Mouse (Mus musculus) bone marrow, adult 2 months (tissue): Measurements from ENCODE around the gene Met. TPM values are rescaled to one million over a fixed set of nuclear protein-coding genes. Genes with fewer than 3 reads are reported as not detected.

Source experiments
- H3K27ac ChIP-seq: fragments of 200-500 bp; 2 replicates; pipeline ENCODE4 v1.5.1; 2012; ENCODE audit warnings: low read depth, mild to moderate bottlenecking, control low read depth, inconsistent platforms, low read length; ENCODE audit not compliant: control insufficient read depth, poor library complexity, insufficient read depth
- H3K4me1 ChIP-seq: fragments of 200-500 bp; 2 replicates; pipeline ENCODE4 v1.6.1; 2011; ENCODE audit warnings: low read length; ENCODE audit not compliant: control insufficient read depth, insufficient read depth
- H3K4me3 ChIP-seq: fragments of 200-500 bp; replicated peaks from 2 replicates; pipeline ENCODE3; 2011; ENCODE audit warnings: mild to moderate bottlenecking, low read depth, low read length, control low read depth; ENCODE audit not compliant: control insufficient read depth
- CTCF ChIP-seq: fragments of 200-500 bp; IDR thresholded peaks from 2 replicates; pipeline ENCODE4 v1.5.1; 2011; ENCODE audit warnings: low read length, control low read depth; ENCODE audit not compliant: control insufficient read depth, insufficient read depth
- POLR2A ChIP-seq: fragments of 200-500 bp; IDR thresholded peaks from 2 replicates; pipeline ENCODE4 v1.6.1; 2011; ENCODE audit warnings: low read depth, mild to moderate bottlenecking, control low read depth, low read length, borderline replicate concordance; ENCODE audit not compliant: control insufficient read depth
- WGBS: fragments of 180-500 bp; shearing (Covaris S2); methylation state at CpG from one replicate; pipeline ENCODE4 v1.1.7; 2018; 5-methylcytosine and 5-hydroxymethylcytosine counted together
- polyA plus RNA-seq: library from polyadenylated mRNA; stranded (reverse); fragments of >200 nt; gene quantifications from 2 replicates; pipeline ENCODE4 v1.2.4, GENCODE M21; 2011; ENCODE audit warnings: low replicate concordance; ENCODE audit not compliant: missing spikeins, insufficient read depth, insufficient read length

Gene Met
- polyA plus RNA-seq, 1 experiment: 5.3 TPM

DNA sequence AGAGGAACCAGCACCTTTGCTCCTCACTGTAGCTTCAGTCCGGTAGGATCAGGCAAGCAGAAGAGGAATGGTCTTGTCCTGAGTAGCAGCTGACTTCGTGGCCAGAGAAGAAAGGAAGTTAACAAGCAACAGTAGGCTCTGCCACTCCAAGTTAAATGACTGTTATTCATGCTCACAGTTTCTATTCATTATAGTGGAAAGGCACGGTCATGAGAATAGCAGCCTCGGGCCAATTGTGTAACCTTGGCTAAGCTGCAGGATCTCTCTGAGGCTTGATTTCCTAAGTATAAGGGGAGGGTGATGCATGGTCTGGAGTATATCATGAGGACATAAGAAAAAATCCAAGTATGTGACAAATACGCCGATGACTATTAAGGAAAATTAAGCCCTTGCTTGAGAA, 4.0 kb upstream of the Met start:
- H3K4me3 ChIP-seq: no peak overlapping the region
- H3K27ac ChIP-seq: no peak overlapping the region
- WGBS: 50% methylated on average over 6 of the region's 6 CpGs
- no peak for TF ChIP-seq CTCF
- no peak for TF ChIP-seq POLR2A
- no peaks in the 10 kb centered on the region for H3K4me1 ChIP-seq

DNA sequence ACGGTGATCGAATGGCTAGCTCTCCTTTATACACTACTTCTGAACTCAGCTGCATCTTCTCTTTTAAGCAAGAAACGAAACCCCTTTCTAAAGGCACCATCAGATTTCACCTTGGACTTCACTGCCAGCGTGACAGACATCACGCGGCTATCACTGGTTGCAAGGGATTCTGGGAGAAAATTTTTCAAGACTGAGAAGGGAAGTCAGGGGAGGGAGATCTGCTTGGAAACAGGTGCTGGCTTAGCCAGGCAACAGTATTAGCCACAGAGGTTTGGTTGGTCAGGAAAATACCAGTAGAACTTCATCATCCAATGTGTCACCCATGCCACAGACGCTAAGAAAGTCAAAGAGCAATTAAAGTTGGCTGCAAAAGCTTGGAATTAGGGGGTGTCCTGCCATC, 2.2 kb upstream of the Met start:
- Histone ChIP-seq H3K27ac (no peak overlapping the region), H3K4me1 (no peaks in the 10 kb centered on the region), H3K4me3 (no peak overlapping the region)
- WGBS: 67% methylated on average over 7 of the region's 7 CpGs
- TF ChIP-seq CTCF: no peak
- no peak for TF ChIP-seq POLR2A

DNA sequence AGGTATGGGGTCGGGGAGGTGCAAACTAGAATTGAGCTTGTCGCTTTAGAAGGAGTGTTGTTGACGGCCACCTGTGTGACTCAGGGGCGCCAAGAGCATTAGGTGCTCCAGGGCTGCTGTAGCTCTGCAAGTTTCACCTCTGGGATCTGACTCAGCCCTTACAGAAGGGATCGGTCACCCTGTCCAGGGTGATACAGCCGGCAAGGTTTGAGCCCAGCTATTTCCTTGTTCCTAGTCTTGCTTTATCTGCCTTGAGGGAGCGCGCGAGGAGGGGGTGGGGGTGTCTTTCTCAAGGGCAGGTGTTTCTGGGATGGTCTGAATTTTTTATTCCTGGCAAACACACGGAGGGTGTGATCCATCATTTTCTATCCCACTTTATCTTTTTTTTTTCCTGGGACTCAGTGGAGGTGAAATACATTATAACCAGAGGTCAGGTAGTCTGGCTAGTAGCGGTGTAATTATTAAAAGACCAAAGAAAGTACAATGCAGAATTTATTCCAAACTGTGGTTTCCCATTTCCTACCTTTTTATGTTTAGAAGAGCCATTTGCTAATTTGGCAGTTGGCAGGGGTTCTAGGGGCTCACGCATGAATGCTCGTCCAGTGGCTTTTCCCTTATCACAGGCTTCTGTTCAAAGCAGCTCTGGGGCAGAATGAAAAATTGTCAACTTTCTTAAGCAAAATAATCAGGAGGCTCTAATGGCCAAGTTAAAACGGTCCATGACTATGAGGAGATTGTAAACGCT, 853 bp downstream of the Met start:
- TF ChIP-seq CTCF: no peak
- no peak for TF ChIP-seq POLR2A
- WGBS: 20% methylated on average over 15 of the region's 15 CpGs
- H3K4me1 ChIP-seq: no peaks in the 10 kb centered on the region; the same call in 1 of the 2 replicates
- peak overlapping the region; percentile 27; the same call in 1 of the 2 replicates for H3K27ac ChIP-seq
- peak overlapping the region; percentile 41 for H3K4me3 ChIP-seq

DNA sequence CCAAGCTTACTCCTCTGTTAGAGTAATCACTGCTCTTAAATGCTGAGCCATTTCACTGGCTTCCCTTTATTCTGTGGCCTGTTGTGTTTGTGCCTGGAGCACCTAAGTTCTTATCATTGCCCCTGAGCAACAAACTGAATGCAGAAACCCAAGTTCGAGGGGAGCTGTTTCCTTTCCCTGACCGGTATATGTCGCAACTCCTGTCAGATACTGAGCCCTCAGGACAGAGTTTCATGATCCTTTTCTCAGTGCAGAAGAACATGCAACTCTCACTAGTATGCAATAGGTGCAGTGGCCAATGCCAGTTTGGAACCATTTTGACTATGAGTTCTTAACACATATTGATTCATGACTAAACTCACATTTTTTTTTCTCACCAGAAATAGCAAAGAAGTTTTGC, 2.9 kb downstream of the Met start:
- H3K4me1 ChIP-seq: no peaks in the 10 kb centered on the region; the same call in 1 of the 2 replicates
- no peak overlapping the region for H3K27ac ChIP-seq
- no peak overlapping the region for H3K4me3 ChIP-seq
- TF ChIP-seq POLR2A (no peak), CTCF (no peak)
- 26% methylated on average over 3 of the region's 3 CpGs for WGBS

DNA sequence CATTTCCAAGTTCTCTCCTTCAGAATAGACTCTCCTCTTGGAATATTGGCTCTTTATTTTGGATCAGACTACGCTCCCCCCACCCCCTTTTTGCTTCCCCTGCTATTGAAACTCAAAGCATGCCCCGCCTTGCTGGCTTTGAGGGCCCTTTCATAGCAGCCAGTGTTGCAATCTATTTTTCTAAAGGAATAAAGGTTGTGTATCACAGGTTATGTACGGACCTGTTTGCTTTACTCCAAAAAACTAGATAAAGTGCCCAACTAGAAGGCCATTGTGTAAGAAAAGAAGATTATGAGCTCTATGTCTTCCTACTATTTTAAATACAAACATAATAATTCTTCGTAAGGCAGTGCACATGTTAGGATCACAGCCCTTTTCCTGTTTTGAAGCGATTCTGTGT, 5.4 kb downstream of the Met start:
- no peak for TF ChIP-seq POLR2A
- no peak for TF ChIP-seq CTCF
- 74% methylated on average over 5 of the region's 5 CpGs for WGBS
- no peak overlapping the region for H3K4me3 ChIP-seq
- no peak overlapping the region for H3K27ac ChIP-seq
- no peaks in the 10 kb centered on the region; the same call in 1 of the 2 replicates for H3K4me1 ChIP-seq

DNA sequence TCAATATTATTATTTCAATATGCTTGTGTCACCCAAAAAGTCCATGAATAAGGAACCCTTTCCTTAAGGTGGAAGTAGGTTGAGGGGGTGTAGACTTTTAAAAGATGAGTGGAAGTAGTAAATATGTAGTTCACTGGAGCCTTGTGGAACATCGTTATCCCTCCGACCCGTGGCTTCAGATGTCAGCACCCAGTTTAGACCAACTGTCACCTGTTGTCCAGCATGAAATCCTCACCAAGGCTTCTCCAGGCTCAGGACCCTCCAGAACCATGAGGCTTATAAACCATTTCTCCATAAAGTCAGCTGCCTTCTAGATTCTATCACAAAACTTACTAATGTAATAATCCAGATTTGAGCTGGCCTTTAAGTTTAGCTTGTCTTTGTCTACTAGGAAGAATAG, 9.5 kb downstream of the Met start:
- H3K4me1 ChIP-seq: no peaks in the 10 kb centered on the region
- no peak overlapping the region for H3K4me3 ChIP-seq
- TF ChIP-seq POLR2A: no peak
- TF ChIP-seq CTCF: no peak
- no peak overlapping the region for H3K27ac ChIP-seq
- 73% methylated on average over 3 of the region's 3 CpGs for WGBS

DNA sequence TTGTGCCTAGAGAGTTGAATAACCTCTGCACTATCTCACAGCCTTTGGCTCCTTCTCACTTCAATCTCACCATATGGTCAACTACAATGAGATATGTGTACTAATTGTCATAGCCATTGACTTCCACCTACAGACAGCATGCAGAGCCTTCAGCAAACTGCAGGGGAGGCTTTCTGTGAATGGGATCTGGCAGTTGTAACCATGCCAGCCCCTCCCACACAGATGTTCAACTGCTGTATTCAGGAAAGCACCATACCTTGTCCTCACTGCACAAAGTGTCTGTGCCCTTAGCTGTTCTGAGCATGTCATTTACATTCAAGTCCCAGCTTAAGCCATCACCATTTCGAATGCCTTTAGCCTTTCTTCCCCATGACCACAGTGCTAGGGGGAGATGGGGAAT, 14.2 kb downstream of the Met start:
- no peak overlapping the region for H3K27ac ChIP-seq
- no peaks in the 10 kb centered on the region; the same call in 1 of the 2 replicates for H3K4me1 ChIP-seq
- H3K4me3 ChIP-seq: no peak overlapping the region
- 79% methylated on average over 1 of the region's 1 CpGs for WGBS
- TF ChIP-seq POLR2A: no peak
- no peak for TF ChIP-seq CTCF

DNA sequence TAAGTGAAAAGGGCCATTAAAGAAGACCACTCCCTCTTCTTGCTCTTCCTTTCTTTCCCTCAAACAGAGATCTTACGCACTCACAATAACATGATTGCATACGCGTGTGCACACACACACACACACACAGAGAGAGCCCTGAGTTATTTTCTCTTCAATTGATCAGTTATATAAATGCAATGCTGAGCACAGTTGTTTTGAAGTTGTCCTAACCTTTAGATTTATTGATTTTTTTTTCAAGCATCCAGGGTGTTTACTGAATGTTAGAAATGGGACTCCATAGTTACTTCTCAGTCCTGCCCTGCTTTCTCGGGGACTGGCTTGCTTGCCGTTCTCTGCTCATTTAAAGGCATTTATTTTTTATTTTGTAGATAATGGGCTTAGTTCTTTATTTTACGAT, 14.7 kb downstream of the Met start:
- Histone ChIP-seq H3K4me3 (no peak overlapping the region), H3K4me1 (no peaks in the 10 kb centered on the region; the same call in 1 of the 2 replicates), H3K27ac (no peak overlapping the region)
- TF ChIP-seq POLR2A (no peak), CTCF (no peak)
- WGBS: 82% methylated on average over 6 of the region's 6 CpGs

DNA sequence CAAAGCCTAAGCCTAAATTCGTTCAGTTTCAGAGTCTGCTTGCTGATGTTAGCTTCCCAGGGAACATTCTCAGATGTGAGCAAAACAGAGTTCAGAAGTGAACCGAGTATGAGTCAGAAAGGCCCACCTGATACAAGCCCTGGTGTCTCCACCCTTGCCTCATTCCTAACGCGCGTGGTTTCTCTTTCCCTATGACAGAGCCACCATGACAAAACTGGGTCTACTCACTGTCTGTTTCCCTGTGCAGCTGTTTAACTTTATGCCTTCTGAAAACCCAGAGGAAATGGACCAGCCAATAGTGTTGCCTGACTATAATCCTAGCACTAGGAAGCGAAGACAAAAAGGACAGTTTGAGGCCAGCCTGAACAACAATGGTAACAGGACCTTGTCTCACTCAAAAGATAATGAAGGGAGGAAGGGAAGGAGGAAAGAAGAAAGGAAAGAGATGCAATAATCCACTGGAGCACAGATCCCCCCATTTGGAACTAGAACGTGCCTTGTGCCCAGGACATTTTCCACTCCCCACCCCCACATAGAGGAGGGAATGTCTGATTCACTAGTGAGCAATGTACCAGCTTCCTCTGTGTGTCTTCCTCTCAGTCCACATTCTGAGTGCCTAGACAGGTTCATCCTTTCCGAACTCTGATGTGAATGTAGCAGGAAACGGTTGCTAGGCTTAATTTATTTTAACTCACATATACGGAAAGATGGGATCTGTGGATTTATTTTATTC, 15.4 kb downstream of the Met start:
- no peak for TF ChIP-seq POLR2A
- TF ChIP-seq CTCF: no peak
- WGBS: 72% methylated on average over 10 of the region's 10 CpGs
- H3K4me3 ChIP-seq: no peak overlapping the region
- no peaks in the 10 kb centered on the region; the same call in 1 of the 2 replicates for H3K4me1 ChIP-seq
- no peak overlapping the region for H3K27ac ChIP-seq
